Mouse (Mus musculus): ENCODE results near the gene Abhd4.

Abhd4 gene

GRCm38 (mm10) chr14:54234231-54235040, 19.6 kb upstream of the Abhd4 start:
- in situ Hi-C loops (cut with MseI, MboI) = loop anchor here in 1 of 2 experiments (25.0 kb wide), 1 partner anchor 178 kb away; the partner anchor contains the start of gene Slc7a7

- in situ Hi-C loops (cut with MseI, MboI) = loop anchor here in 1 of 2 experiments (25.0 kb wide), 1 partner anchor 176 kb away; the partner anchor contains the start of gene Slc7a7
Measured at GRCm38 (mm10) chr14:54235825-54236540, 18.0 kb upstream of the Abhd4 start.

GRCm38 (mm10) chr14:54236881-54237280, 17.1 kb upstream of the Abhd4 start:
- in situ Hi-C loops (cut with MseI, MboI) = loop anchor here in 1 of 2 experiments (25.0 kb wide), 1 partner anchor 175 kb away; the partner anchor contains the start of gene Slc7a7

GRCm38 (mm10) chr14:54239002-54239736, 14.8 kb upstream of the Abhd4 start:
- in situ Hi-C loops (cut with MseI, MboI) = loop anchor here in 1 of 2 experiments (25.0 kb wide), 1 partner anchor 173 kb away; the partner anchor contains the start of gene Slc7a7

- in situ Hi-C loops (cut with MseI, MboI) = loop anchor here (10.0 to 25.0 kb wide), 2 partner anchors 94 to 172 kb away; partner anchors contain the start of gene Slc7a7 (in 1 of the 2)
Measured at GRCm38 (mm10) chr14:54240542-54240941, 13.4 kb upstream of the Abhd4 start.

- in situ Hi-C loops (cut with MseI, MboI) = loop anchor here (10.0 to 25.0 kb wide), 2 partner anchors 91 to 168 kb away; partner anchors contain the start of gene Slc7a7 (in 1 of the 2)
Measured at GRCm38 (mm10) chr14:54244183-54244582, 9.8 kb upstream of the Abhd4 start.

- in situ Hi-C loops (cut with MseI, MboI) = loop anchor here (10.0 to 25.0 kb wide), 2 partner anchors 89 to 166 kb away; partner anchors contain the start of gene Slc7a7 (in 1 of the 2)
Measured at GRCm38 (mm10) chr14:54246232-54246631, 7.8 kb upstream of the Abhd4 start.

GRCm38 (mm10) chr14:54249326-54249725, 4.7 kb upstream of the Abhd4 start:
- in situ Hi-C loops (cut with MseI, MboI) = loop anchor here (10.0 to 25.0 kb wide), 2 partner anchors 85 to 163 kb away; partner anchors contain the start of gene Slc7a7 (in 1 of the 2)

- in situ Hi-C loops (cut with MseI, MboI) = no loop called here
Measured at GRCm38 (mm10) chr14:54250122-54250521, 3.9 kb upstream of the Abhd4 start.

- in situ Hi-C loops (cut with MseI, MboI) = no loop called here
Measured at GRCm38 (mm10) chr14:54254670-54255202, 748 bp downstream of the Abhd4 start.

- in situ Hi-C loops (cut with MseI, MboI) = no loop called here
Measured at GRCm38 (mm10) chr14:54258131-54258670, 4.2 kb downstream of the Abhd4 start.

- in situ Hi-C loops (cut with MseI, MboI) = no loop called here
Measured at GRCm38 (mm10) chr14:54259003-54259721, 5.2 kb downstream of the Abhd4 start.

GRCm38 (mm10) chr14:54259722-54260085, 5.7 kb downstream of the Abhd4 start:
- in situ Hi-C loops (cut with MseI, MboI) = no loop called here

GRCm38 (mm10) chr14:54260196-54260595, 6.2 kb downstream of the Abhd4 start:
- in situ Hi-C loops (cut with MseI, MboI) = no loop called here

- in situ Hi-C loops (cut with MseI, MboI) = no loop called here
Measured at GRCm38 (mm10) chr14:54261386-54261785, 7.4 kb downstream of the Abhd4 start.

- in situ Hi-C loops (cut with MseI, MboI) = no loop called here
Measured at GRCm38 (mm10) chr14:54262622-54263021, 8.6 kb downstream of the Abhd4 start.

- in situ Hi-C loops (cut with MseI, MboI) = no loop called here
Measured at GRCm38 (mm10) chr14:54263099-54263498, 9.1 kb downstream of the Abhd4 start.

- in situ Hi-C loops (cut with MseI, MboI) = no loop called here
Measured at GRCm38 (mm10) chr14:54264231-54264630, 10.2 kb downstream of the Abhd4 start.

- in situ Hi-C loops (cut with MseI, MboI) = no loop called here
Measured at GRCm38 (mm10) chr14:54265093-54265492, 11.1 kb downstream of the Abhd4 start.

- in situ Hi-C loops (cut with MseI, MboI) = no loop called here
Measured at GRCm38 (mm10) chr14:54265951-54266350, 12.0 kb downstream of the Abhd4 start.

Data from mouse trophoblast stem cell (cell line).